Mouse (Mus musculus): ENCODE data around the gene Atrn. TPM values are rescaled to one million over a fixed set of nuclear protein-coding genes. Genes with fewer than 3 reads are reported as not detected.
"Not testable (repeated sequence)": the region's sequence is repeated elsewhere in the genome, so short reads cannot be mapped to it uniquely, and the experiment has no call there.

Atrn gene
- polyA plus RNA-seq, 1 experiment, result 14.9 TPM

DNA sequence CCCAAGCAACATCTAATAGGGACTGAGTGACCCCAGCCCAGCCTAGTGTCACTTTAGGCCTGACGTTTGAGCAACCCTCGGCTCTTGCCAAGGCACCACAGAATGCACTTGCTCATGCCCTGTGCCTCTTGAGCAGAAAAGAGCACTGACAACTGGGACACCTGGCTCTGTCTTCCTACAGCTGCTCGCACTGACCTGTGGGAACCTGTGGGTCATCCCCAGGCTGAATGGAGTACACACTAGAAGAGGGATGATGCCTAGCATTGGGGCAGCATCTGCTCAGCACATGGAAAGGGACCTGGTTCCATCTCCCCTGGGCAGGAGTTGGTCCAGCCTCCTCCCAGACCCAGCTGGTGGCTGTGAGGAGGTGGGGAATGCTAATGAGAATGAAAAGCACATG is 120.6 kb downstream of the Atrn start:
- Histone ChIP-seq H3K27ac (ENCODE audit: insufficient read depth, low read depth, low read length) (no peak overlapping the region), H3K4me1 (ENCODE audit: control insufficient read depth, insufficient read depth, low read length) (no peaks in the 10 kb centered on the region), H3K4me3 (ENCODE audit: insufficient read depth, low read depth, low read length) (no peak overlapping the region), H3K27me3 (replicated peaks; ENCODE audit: control insufficient read depth, insufficient read depth, low read length) (no peaks in the 10 kb centered on the region), H3K36me3 (ENCODE audit: control insufficient read depth, insufficient read depth, low read length) (no peaks in the 10 kb centered on the region; the same call in 1 of the 2 replicates)
- no peak for DNase-seq
- WGBS, result 81% methylated on average over 3 of the region's 3 CpGs
- TF ChIP-seq CTCF (conservative IDR thresholded peaks at IDR 0.05; ENCODE audit: insufficient read depth, insufficient read length, low read depth, low read length) (no peak), POLR2A (IDR thresholded peaks at IDR 0.05; ENCODE audit: low read depth, low read length) (no peak)

GRCm38 (mm10) chr2:131029065-131029935 is 123.0 kb downstream of the Atrn start:
- WGBS, result 61% methylated on average over 9 of the region's 9 CpGs
- Histone ChIP-seq H3K4me3 (ENCODE audit: insufficient read depth, low read depth, low read length) (no peak overlapping the region), H3K4me1 (ENCODE audit: control insufficient read depth, insufficient read depth, low read length) (no peaks in the 10 kb centered on the region), H3K27me3 (replicated peaks; ENCODE audit: control insufficient read depth, insufficient read depth, low read length) (no peaks in the 10 kb centered on the region), H3K27ac (ENCODE audit: insufficient read depth, low read depth, low read length) (peak overlapping the region; percentile 64; the same call in 1 of the 2 replicates), H3K36me3 (ENCODE audit: control insufficient read depth, insufficient read depth, low read length) (no peaks in the 10 kb centered on the region; the same call in 1 of the 2 replicates)
- DNase-seq, result peak; percentile 33
- TF ChIP-seq POLR2A (IDR thresholded peaks at IDR 0.05; ENCODE audit: low read depth, low read length), result no peak
- TF ChIP-seq CTCF (conservative IDR thresholded peaks at IDR 0.05; ENCODE audit: insufficient read depth, insufficient read length, low read depth, low read length), result no peak

DNA sequence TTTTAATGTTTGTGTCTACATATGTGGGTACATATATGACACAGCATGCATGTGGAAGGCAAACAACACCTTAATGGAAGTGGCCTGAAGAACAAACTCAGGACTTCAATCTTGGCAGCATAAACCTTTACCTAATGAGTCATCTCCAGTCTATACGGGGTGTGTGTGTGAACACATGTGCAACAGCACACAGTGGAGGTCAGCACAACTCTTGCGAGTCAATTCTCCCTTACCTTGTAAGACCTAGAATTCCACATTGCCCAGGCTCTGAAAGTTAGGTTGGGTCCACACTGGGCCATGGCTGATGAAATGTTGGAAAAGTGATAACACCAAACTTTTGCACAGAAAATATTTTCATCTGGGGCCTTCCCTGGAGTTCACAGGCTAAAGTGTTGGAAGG is 124.3 kb downstream of the Atrn start:
- no peak for DNase-seq
- no peak overlapping the region for H3K27ac ChIP-seq (ENCODE audit: insufficient read depth, low read depth, low read length)
- no peaks in the 10 kb centered on the region for H3K4me1 ChIP-seq (ENCODE audit: control insufficient read depth, insufficient read depth, low read length)
- no peaks in the 10 kb centered on the region for H3K27me3 ChIP-seq (replicated peaks; ENCODE audit: control insufficient read depth, insufficient read depth, low read length)
- H3K36me3 ChIP-seq (ENCODE audit: control insufficient read depth, insufficient read depth, low read length), result no peaks in the 10 kb centered on the region; the same call in 1 of the 2 replicates
- no peak overlapping the region for H3K4me3 ChIP-seq (ENCODE audit: insufficient read depth, low read depth, low read length)
- TF ChIP-seq CTCF (conservative IDR thresholded peaks at IDR 0.05; ENCODE audit: insufficient read depth, insufficient read length, low read depth, low read length), result no peak
- WGBS, result 90% methylated on average over 2 of the region's 2 CpGs

GRCm38 (mm10) chr2:131030998-131031397 is 124.7 kb downstream of the Atrn start:
- no peaks in the 10 kb centered on the region; the same call in 1 of the 2 replicates for H3K36me3 ChIP-seq (ENCODE audit: control insufficient read depth, insufficient read depth, low read length)
- WGBS, result 92% methylated on average over 1 of the region's 1 CpGs
- no peak overlapping the region for H3K27ac ChIP-seq (ENCODE audit: insufficient read depth, low read depth, low read length)
- no peaks in the 10 kb centered on the region for H3K4me1 ChIP-seq (ENCODE audit: control insufficient read depth, insufficient read depth, low read length)
- no peaks in the 10 kb centered on the region for H3K27me3 ChIP-seq (replicated peaks; ENCODE audit: control insufficient read depth, insufficient read depth, low read length)
- TF ChIP-seq CTCF (conservative IDR thresholded peaks at IDR 0.05; ENCODE audit: insufficient read depth, insufficient read length, low read depth, low read length) (no peak), POLR2A (IDR thresholded peaks at IDR 0.05; ENCODE audit: low read depth, low read length) (no peak)
- DNase-seq, result no peak
- H3K4me3 ChIP-seq (ENCODE audit: insufficient read depth, low read depth, low read length), result no peak overlapping the region

GRCm38 (mm10) chr2:131031406-131031805 is 125.1 kb downstream of the Atrn start:
- not testable (repeated sequence) for H3K4me1 ChIP-seq (ENCODE audit: control insufficient read depth, insufficient read depth, low read length); H3K36me3 ChIP-seq (ENCODE audit: control insufficient read depth, insufficient read depth, low read length); DNase-seq; H3K4me3 ChIP-seq (ENCODE audit: insufficient read depth, low read depth, low read length); H3K27ac ChIP-seq (ENCODE audit: insufficient read depth, low read depth, low read length); H3K27me3 ChIP-seq (replicated peaks; ENCODE audit: control insufficient read depth, insufficient read depth, low read length)
- WGBS, result 62% methylated on average over 1 of the region's 1 CpGs

GRCm38 (mm10) chr2:131036343-131036742 is 130.0 kb downstream of the Atrn start:
- no peaks in the 10 kb centered on the region for H3K36me3 ChIP-seq (ENCODE audit: control insufficient read depth, insufficient read depth, low read length)
- no peak overlapping the region for H3K4me3 ChIP-seq (ENCODE audit: insufficient read depth, low read depth, low read length)
- TF ChIP-seq CTCF (conservative IDR thresholded peaks at IDR 0.05; ENCODE audit: insufficient read depth, insufficient read length, low read depth, low read length) (no peak), POLR2A (IDR thresholded peaks at IDR 0.05; ENCODE audit: low read depth, low read length) (no peak)
- WGBS, result 92% methylated on average over 2 of the region's 2 CpGs
- H3K4me1 ChIP-seq (ENCODE audit: control insufficient read depth, insufficient read depth, low read length), result no peaks in the 10 kb centered on the region
- no peaks in the 10 kb centered on the region for H3K27me3 ChIP-seq (replicated peaks; ENCODE audit: control insufficient read depth, insufficient read depth, low read length)
- no peak for DNase-seq
- H3K27ac ChIP-seq (ENCODE audit: insufficient read depth, low read depth, low read length), result no peak overlapping the region

DNA sequence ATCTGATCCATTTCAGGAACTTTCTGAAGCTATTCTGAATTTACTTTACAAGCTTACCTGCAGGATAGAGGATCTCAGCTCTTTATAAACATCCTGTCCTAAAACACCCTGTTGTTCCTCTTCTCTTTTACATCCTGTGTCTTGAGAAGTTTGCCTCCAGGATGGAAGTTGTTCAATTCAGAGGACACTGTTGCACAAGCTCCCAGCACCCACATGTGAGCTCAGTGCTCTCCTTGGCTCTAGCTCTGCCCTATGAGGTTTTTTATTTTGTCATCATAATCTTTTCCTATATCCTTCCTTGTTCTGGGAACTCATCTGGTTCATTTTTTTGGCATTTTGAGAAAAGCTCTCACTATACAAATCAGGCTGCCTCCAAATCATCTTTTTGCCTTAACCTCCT is 130.5 kb downstream of the Atrn start:
- TF ChIP-seq POLR2A (IDR thresholded peaks at IDR 0.05; ENCODE audit: low read depth, low read length) (no peak), CTCF (conservative IDR thresholded peaks at IDR 0.05; ENCODE audit: insufficient read depth, insufficient read length, low read depth, low read length) (no peak)
- no peaks in the 10 kb centered on the region for H3K4me1 ChIP-seq (ENCODE audit: control insufficient read depth, insufficient read depth, low read length)
- no peak overlapping the region for H3K4me3 ChIP-seq (ENCODE audit: insufficient read depth, low read depth, low read length)
- no peaks in the 10 kb centered on the region for H3K36me3 ChIP-seq (ENCODE audit: control insufficient read depth, insufficient read depth, low read length)
- no peak overlapping the region for H3K27ac ChIP-seq (ENCODE audit: insufficient read depth, low read depth, low read length)
- no peak for DNase-seq
- no peaks in the 10 kb centered on the region for H3K27me3 ChIP-seq (replicated peaks; ENCODE audit: control insufficient read depth, insufficient read depth, low read length)
